Mouse (Mus musculus) liver, postnatal 0 days (tissue): ENCODE data around the gene Nup205.

Experiments
- CTCF ChIP-seq: sonication (generic); IDR thresholded peaks from 2 replicates; pipeline ENCODE4 v1.5.1; 2016; ENCODE audit warnings: antibody characterized with exemption, low read depth
- EP300 ChIP-seq: IDR thresholded peaks from 2 replicates; pipeline ENCODE4 v1.6.1; 2016; ENCODE audit warnings: antibody characterized with exemption, low read depth, mild to moderate bottlenecking

GRCm38 (mm10) chr6:35147726-35148422 lies 29.3 kb upstream of the Nup205 start:
- TF ChIP-seq CTCF (no peak), EP300 (no peak)
